10 mouse cellular contexts compared by ENCODE assay signal in genomic region chr15:31091916-31092570, GRCm38 (mm10).
DNase-seq lines count a peak whose midpoint lies in the region; ATAC-seq and TF ChIP-seq lines count a peak whose summit lies in the region.
"Had no signal": no experiment of that assay in that cellular context is flagged by ENCODE, and none has a peak within 500 bp of the region (broad histone marks: within the 10 kb centered on the region; RNA-seq: fewer than 3 reads in every experiment).

No protein-coding gene starts in this region.

- intact Hi-C loops in left cerebral cortex, adult 2 months (cut with DNase I) = no loop called here

- no peak overlapping the region for H3K9ac ChIP-seq in heart, embryonic 11.5 days (ENCODE audit: low read depth, low read length)
- H3K9ac ChIP-seq in forebrain, embryonic 16.5 days (replicated peaks; ENCODE audit: low read depth, low read length) = no peak overlapping the region
- H3K9ac ChIP-seq: liver, embryonic 15.5 days had no signal

- H3K27ac ChIP-seq in heart, embryonic 11.5 days (ENCODE audit: low read depth, low read length) = no peak overlapping the region
- peak overlapping the region; percentile 10; the same call in 1 of the 2 replicates for H3K27ac ChIP-seq in forebrain, embryonic 16.5 days (ENCODE audit: low read length)
- H3K27ac ChIP-seq in left cerebral cortex, adult 2 months = peak overlapping the region; percentile 76
- H3K27ac ChIP-seq: liver, embryonic 15.5 days had no signal

- WGBS in heart, embryonic 11.5 days (ENCODE audit: insufficient replicate concordance) = 71% methylated on average over 5 of the region's 5 CpGs
- WGBS in forebrain, embryonic 16.5 days = 49% methylated on average over 5 of the region's 5 CpGs

- peak; percentile 89 for DNase-seq in heart, adult 11 months
- DNase-seq in NIH3T3 (ENCODE audit: low read depth) = peak; percentile 85
- DNase-seq in left cerebral cortex, adult 2 months (ENCODE audit: extremely low spot score in 1 of 2, low spot score in 2 of 2) = peak; percentile 66 to 71
- DNase-seq in lung, postnatal 36 days = no peak

- TF ChIP-seq CTCF in left cerebral cortex, adult 2 months (IDR thresholded peaks at IDR 0.05) = no peak

- no peaks in the 10 kb centered on the region for H3K27me3 ChIP-seq in heart, embryonic 11.5 days (ENCODE audit: control insufficient read depth, insufficient read depth, low read length)
- H3K27me3 ChIP-seq in forebrain, embryonic 16.5 days (replicated peaks; ENCODE audit: control insufficient read depth, insufficient read depth, low read length) = no peaks in the 10 kb centered on the region
- H3K27me3 ChIP-seq: liver, embryonic 15.5 days had no signal

- ATAC-seq in heart, embryonic 11.5 days (replicated peaks; ENCODE audit: insufficient number of reproducible peaks, low FRiP score, low TSS enrichment) = no peak
- ATAC-seq in forebrain, embryonic 16.5 days = peak; percentile 82
- no peak for ATAC-seq in inflammation-experienced regulatory T-cells, adult 6 months
- no peak for ATAC-seq in megakaryocyte, adult 5-6 weeks (ENCODE audit: poor library complexity, severe bottlenecking)

- no peaks in the 10 kb centered on the region for H3K9me3 ChIP-seq in heart, embryonic 11.5 days (replicated peaks; ENCODE audit: control insufficient read depth, low read length)
- H3K9me3 ChIP-seq in forebrain, embryonic 16.5 days (ENCODE audit: control insufficient read depth, low read length) = no peaks in the 10 kb centered on the region
- H3K9me3 ChIP-seq: liver, embryonic 15.5 days had no signal

- H3K4me2 ChIP-seq in heart, embryonic 11.5 days = no peak overlapping the region
- H3K4me2 ChIP-seq in forebrain, embryonic 16.5 days (ENCODE audit: low read length) = no peak overlapping the region
- H3K4me2 ChIP-seq: liver, embryonic 15.5 days had no signal

- no peak overlapping the region for H3K4me3 ChIP-seq in heart, embryonic 11.5 days (ENCODE audit: low read depth, low read length)
- H3K4me3 ChIP-seq in forebrain, embryonic 16.5 days (replicated peaks; ENCODE audit: low read length) = no peak overlapping the region
- H3K4me3 ChIP-seq in left cerebral cortex, adult 2 months = no peak overlapping the region
- H3K4me3 ChIP-seq: erythroblast, embryonic 14.5 days; liver, embryonic 15.5 days had no signal

- no peaks in the 10 kb centered on the region for H3K4me1 ChIP-seq in heart, embryonic 11.5 days (ENCODE audit: control insufficient read depth, insufficient read depth, low read length)
- peaks cover 13% of the 10 kb centered on the region for H3K4me1 ChIP-seq in forebrain, embryonic 16.5 days (replicated peaks; ENCODE audit: control insufficient read depth, insufficient read depth, low read length)
- H3K4me1 ChIP-seq: liver, embryonic 15.5 days had no signal

- H3K36me3 ChIP-seq in heart, embryonic 11.5 days (ENCODE audit: control insufficient read depth, insufficient read depth, low read length) = no peaks in the 10 kb centered on the region
- no peaks in the 10 kb centered on the region for H3K36me3 ChIP-seq in forebrain, embryonic 16.5 days (ENCODE audit: control insufficient read depth, insufficient read depth)
- H3K36me3 ChIP-seq: liver, embryonic 15.5 days had no signal
